Mouse (Mus musculus) testis, adult 2 months (tissue): ENCODE results near the gene Igf1r.

ENCODE experiments used
- CTCF ChIP-seq: fragments of 200-500 bp; IDR thresholded peaks from 2 replicates; pipeline ENCODE4 v1.5.1; 2012; ENCODE audit warnings: low read depth, mild to moderate bottlenecking, inconsistent platforms, low read length, moderate library complexity; ENCODE audit not compliant: control insufficient read depth, insufficient read depth, insufficient replicate concordance
- POLR2A ChIP-seq: fragments of 200-500 bp; IDR thresholded peaks from 2 replicates; pipeline ENCODE4 v1.6.1; 2012; ENCODE audit warnings: low read depth, mild to moderate bottlenecking, inconsistent platforms, low read length, moderate library complexity; ENCODE audit not compliant: control insufficient read depth

DNA sequence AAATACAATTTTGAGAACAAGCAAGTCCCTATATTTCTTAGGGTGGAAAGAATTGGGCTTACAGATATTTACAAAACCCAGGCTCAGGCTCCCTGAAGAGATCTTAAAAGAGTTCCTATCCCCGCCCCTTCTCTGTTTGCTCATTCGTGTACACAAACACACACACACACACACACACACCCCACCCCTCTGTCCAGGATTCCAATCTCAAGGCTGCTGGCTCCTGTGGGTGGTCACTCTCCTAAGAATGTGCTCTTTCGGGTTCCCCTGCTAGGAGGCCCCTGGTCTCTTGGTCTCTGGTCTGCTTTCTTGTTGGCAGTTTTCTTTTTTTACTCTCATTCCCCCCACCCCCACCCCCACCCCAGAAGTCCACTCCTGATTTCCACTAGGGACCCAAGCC, 41.7 kb upstream of the Igf1r start:
- TF ChIP-seq POLR2A (no peak), CTCF (no peak)
